Mouse (Mus musculus) layer of hippocampus, postnatal 10 days (tissue): ENCODE measurements around the gene Slc39a13. TPM values are rescaled to one million over a fixed set of nuclear protein-coding genes. Genes with fewer than 3 reads are reported as not detected.
"Not testable (repeated sequence)": the region's sequence is repeated elsewhere in the genome, so short reads cannot be mapped to it uniquely, and the experiment has no call there.

Source experiments
- DNase-seq, 2 experiments: peaks; one replicate each; pipeline ENCODE4 v3.0.0; 2021; ENCODE audit warnings: low spot score in 2 of 2
- total RNA-seq, 2 experiments: library from RNA; stranded (reverse); gene quantifications; 2 replicates each; pipeline ENCODE4 v1.2.3; 2021

Gene Slc39a13
- total RNA-seq, 2 experiments from 2014 or later: 26.4 to 28.9 TPM

- no peak for DNase-seq
These were observed 42.6 kb downstream of the Slc39a13 start for GRCm38 (mm10) chr2:91027391-91028214.

GRCm38 (mm10) chr2:91026491-91026890, 43.7 kb downstream of the Slc39a13 start:
- DNase-seq: no peak

GRCm38 (mm10) chr2:91025081-91025516, 45.1 kb downstream of the Slc39a13 start:
- DNase-seq: peak in 1 of 2 experiments; percentile 34

- no peak for DNase-seq
These were observed 46.3 kb downstream of the Slc39a13 start for GRCm38 (mm10) chr2:91023956-91024355.

- DNase-seq: no peak
These were observed 47.1 kb downstream of the Slc39a13 start for GRCm38 (mm10) chr2:91023131-91023530.

- DNase-seq: not testable (repeated sequence)
These were observed 48.0 kb downstream of the Slc39a13 start for GRCm38 (mm10) chr2:91022266-91022665.

GRCm38 (mm10) chr2:91019911-91020310, 50.3 kb downstream of the Slc39a13 start:
- DNase-seq: no peak

GRCm38 (mm10) chr2:91018061-91018788, 52.0 kb downstream of the Slc39a13 start:
- DNase-seq: peak; percentile 48 to 62

- no peak for DNase-seq
These were observed 54.8 kb downstream of the Slc39a13 start for GRCm38 (mm10) chr2:91015386-91015785.

- no peak for DNase-seq
These were observed 56.3 kb downstream of the Slc39a13 start for GRCm38 (mm10) chr2:91013881-91014280.

Other genes starting within 250 kb of the Slc39a13 start
- gene Mtch2, start 223.3 kb downstream of the Slc39a13 start, total RNA-seq: 100 to 1,000 TPM; 141 to 156 TPM
- gene C1qtnf4, start 184.6 kb downstream of the Slc39a13 start, total RNA-seq: 100 to 1,000 TPM; 157 to 186 TPM
- gene Kbtbd4, start 165.7 kb downstream of the Slc39a13 start, total RNA-seq: 10 to 100 TPM; 30.9 to 34.9 TPM
- gene Ndufs3, start 165.6 kb downstream of the Slc39a13 start, total RNA-seq: 100 to 1,000 TPM; 224 to 227 TPM
- 100 to 1,000 TPM; 109 to 116 TPM for gene Celf1, start 130.0 kb downstream of the Slc39a13 start, total RNA-seq
- under 1 TPM in 1 of 2 experiments, not detected in 1; 0.57 TPM for gene Rapsn, start 34.8 kb downstream of the Slc39a13 start, total RNA-seq
- 100 to 1,000 TPM; 190 to 221 TPM for gene Psmc3, start 16.4 kb downstream of the Slc39a13 start, total RNA-seq
- gene Spi1, start 12.0 kb upstream of the Slc39a13 start, total RNA-seq: 1 to 10 TPM; 4.5 to 6.0 TPM
- gene Mybpc3, start 47.7 kb upstream of the Slc39a13 start, total RNA-seq: under 1 TPM; 0.38 to 0.55 TPM
- 100 to 1,000 TPM; 170 to 180 TPM for gene Madd, start 113.4 kb upstream of the Slc39a13 start, total RNA-seq
- 1 to 10 TPM; 2.3 to 3.7 TPM for gene Nr1h3, start 132.4 kb upstream of the Slc39a13 start, total RNA-seq
- gene Acp2, start 132.5 kb upstream of the Slc39a13 start, total RNA-seq: 10 to 100 TPM; 47.3 to 55.0 TPM
- gene Ddb2, start 166.6 kb upstream of the Slc39a13 start, total RNA-seq: 1 to 10 TPM; 8.9 to 9.4 TPM
- 10 to 100 TPM; 24.2 to 33.2 TPM for gene Pacsin3, start 185.5 kb upstream of the Slc39a13 start, total RNA-seq
- 10 to 100 TPM; 56.3 to 62.4 TPM for gene Arfgap2, start 194.6 kb upstream of the Slc39a13 start, total RNA-seq